In genomic region chr7:24506065-24506459, GRCm38 (mm10) we compare ENCODE assay signal across 8 mouse cellular contexts. TPM values are rescaled to one million over a fixed set of nuclear protein-coding genes. Genes with fewer than 3 reads are reported as not detected.
DNase-seq lines count a peak whose midpoint lies in the region; ATAC-seq lines count a peak whose summit lies in the region.

No protein-coding gene starts in this region.

- H3K27ac ChIP-seq in neural tube, embryonic 11.5 days (ENCODE audit: low read depth, low read length), result peak overlapping the region; percentile 99
- H3K27ac ChIP-seq in heart, embryonic 16.5 days (ENCODE audit: low read length), result peak overlapping the region; percentile 99
- H3K27ac ChIP-seq in limb, embryonic 12.5 days, result peak overlapping the region; percentile 99

- H3K9me3 ChIP-seq in neural tube, embryonic 11.5 days (ENCODE audit: control insufficient read depth, low read length), result no peaks in the 10 kb centered on the region
- peaks cover 1% of the 10 kb centered on the region; the same call in 1 of the 2 replicates for H3K9me3 ChIP-seq in heart, embryonic 16.5 days (replicated peaks; ENCODE audit: control insufficient read depth, low read length)
- no peaks in the 10 kb centered on the region for H3K9me3 ChIP-seq in limb, embryonic 12.5 days

- peak overlapping the region; percentile 79 for H3K4me2 ChIP-seq in neural tube, embryonic 11.5 days (ENCODE audit: low read depth)
- peak overlapping the region; percentile 84 for H3K4me2 ChIP-seq in heart, embryonic 16.5 days (ENCODE audit: low read depth, low read length)
- peak overlapping the region; percentile 77 for H3K4me2 ChIP-seq in limb, embryonic 12.5 days

- H3K27me3 ChIP-seq in neural tube, embryonic 11.5 days (ENCODE audit: control insufficient read depth, insufficient read depth, low read length), result no peaks in the 10 kb centered on the region
- H3K27me3 ChIP-seq in heart, embryonic 16.5 days (ENCODE audit: control insufficient read depth, insufficient read depth, low read length), result peaks cover 23% of the 10 kb centered on the region
- H3K27me3 ChIP-seq in limb, embryonic 12.5 days, result peaks cover 27% of the 10 kb centered on the region

- peak overlapping the region; percentile 60; the same call in 1 of the 2 replicates for H3K4me3 ChIP-seq in neural tube, embryonic 11.5 days (ENCODE audit: low read depth, low read length)
- peak overlapping the region; percentile 74 for H3K4me3 ChIP-seq in heart, embryonic 16.5 days (ENCODE audit: low read length)
- peak overlapping the region; percentile 63 for H3K4me3 ChIP-seq in limb, embryonic 12.5 days (replicated peaks)

- peaks cover 19% of the 10 kb centered on the region for H3K4me1 ChIP-seq in neural tube, embryonic 11.5 days (ENCODE audit: control insufficient read depth, insufficient read depth, low read length)
- H3K4me1 ChIP-seq in heart, embryonic 16.5 days (ENCODE audit: control insufficient read depth, insufficient read depth, low read length), result peaks cover 27% of the 10 kb centered on the region
- H3K4me1 ChIP-seq in limb, embryonic 12.5 days (replicated peaks), result peaks cover 30% of the 10 kb centered on the region

- H3K9ac ChIP-seq in neural tube, embryonic 11.5 days (ENCODE audit: low read length), result peak overlapping the region; percentile 99; the same call in 1 of the 2 replicates
- peak overlapping the region; percentile 10 for H3K9ac ChIP-seq in heart, embryonic 16.5 days (ENCODE audit: low read length)
- peak overlapping the region; percentile 90; the same call in 1 of the 2 replicates for H3K9ac ChIP-seq in limb, embryonic 12.5 days (replicated peaks)

- WGBS in neural tube, embryonic 11.5 days, result 8% methylated on average over 3 of the region's 3 CpGs
- 9% methylated on average over 3 of the region's 3 CpGs for WGBS in heart, embryonic 16.5 days
- 5% methylated on average over 3 of the region's 3 CpGs for WGBS in limb, embryonic 12.5 days

- ATAC-seq in neural tube, embryonic 11.5 days (ENCODE audit: insufficient read depth, low FRiP score, low TSS enrichment), result no peak
- no peak for ATAC-seq in heart, embryonic 16.5 days (replicated peaks; ENCODE audit: extremely low read depth, insufficient read depth, low FRiP score)
- no peak for ATAC-seq in limb, embryonic 12.5 days (ENCODE audit: insufficient number of reproducible peaks, insufficient read depth, low FRiP score, low TSS enrichment, low read depth)

- no peaks in the 10 kb centered on the region; the same call in 1 of the 2 replicates for H3K36me3 ChIP-seq in neural tube, embryonic 11.5 days (ENCODE audit: control insufficient read depth, insufficient read depth, low read length)
- H3K36me3 ChIP-seq in heart, embryonic 16.5 days (ENCODE audit: control insufficient read depth, insufficient read depth), result no peaks in the 10 kb centered on the region
- peaks cover 7% of the 10 kb centered on the region; the same call in 1 of the 2 replicates for H3K36me3 ChIP-seq in limb, embryonic 12.5 days

- no peak for DNase-seq in neural tube, embryonic 11.5 days (ENCODE audit: low spot score)
- DNase-seq in neural tube, embryonic 10.5 days (ENCODE audit: extremely low spot score, low spot score), result no peak
- DNase-seq in testis, postnatal 10 days (ENCODE audit: low spot score), result no peak
- no peak for DNase-seq in Muller cell, postnatal 12 days (ENCODE audit: inconsistent ontology term)
- no peak for DNase-seq in natural killer cell, adult 2 months (ENCODE audit: low spot score in 2 of 2)
- DNase-seq in spleen, adult 12 weeks (ENCODE audit: low spot score), result no peak

RNA-seq across cellular contexts. Expression of gene Zfp428, which starts 0.7 kb away (rescaled TPM):
- polyA plus RNA-seq in neural tube, embryonic 11.5 days (2014; fragmentation: Nextera tagmentation; extraction: Ambion mirVana), result 69.2 and 79.1 TPM in 2 replicates
- polyA plus RNA-seq in heart, embryonic 16.5 days (2015; fragmentation: Nextera tagmentation; extraction: Ambion mirVana), result 40.9 and 43.0 TPM in 2 replicates
- polyA plus RNA-seq in limb, embryonic 12.5 days (2016; fragmentation: Nextera tagmentation; extraction: Ambion mirVana), result 94.4 and 101 TPM in 2 replicates

RNA-seq across cellular contexts. Expression of gene AC161166.1, which starts 6.2 kb away (rescaled TPM):
- polyA plus RNA-seq in neural tube, embryonic 11.5 days (2014; fragmentation: Nextera tagmentation; extraction: Ambion mirVana), result 0.50 and 0.70 TPM in 2 replicates
- 0.26 and 0.35 TPM in 2 replicates for polyA plus RNA-seq in heart, embryonic 16.5 days (2015; fragmentation: Nextera tagmentation; extraction: Ambion mirVana)
- polyA plus RNA-seq in limb, embryonic 12.5 days (2016; fragmentation: Nextera tagmentation; extraction: Ambion mirVana), result 0.52 and 1.1 TPM in 2 replicates

RNA-seq across cellular contexts. Expression of gene Cadm4, which starts 24.2 kb away (rescaled TPM):
- polyA plus RNA-seq in neural tube, embryonic 11.5 days (2014; fragmentation: Nextera tagmentation; extraction: Ambion mirVana), result 6.9 and 8.1 TPM in 2 replicates
- 1.2 and 1.3 TPM in 2 replicates for polyA plus RNA-seq in heart, embryonic 16.5 days (2015; fragmentation: Nextera tagmentation; extraction: Ambion mirVana)
- 6.5 and 7.0 TPM in 2 replicates for polyA plus RNA-seq in limb, embryonic 12.5 days (2016; fragmentation: Nextera tagmentation; extraction: Ambion mirVana)

RNA-seq across cellular contexts. Expression of gene Irgq, which starts 24.4 kb away (rescaled TPM):
- 16.4 and 19.1 TPM in 2 replicates for polyA plus RNA-seq in neural tube, embryonic 11.5 days (2014; fragmentation: Nextera tagmentation; extraction: Ambion mirVana)
- 6.1 and 6.8 TPM in 2 replicates for polyA plus RNA-seq in heart, embryonic 16.5 days (2015; fragmentation: Nextera tagmentation; extraction: Ambion mirVana)
- 10.8 and 11.6 TPM in 2 replicates for polyA plus RNA-seq in limb, embryonic 12.5 days (2016; fragmentation: Nextera tagmentation; extraction: Ambion mirVana)

RNA-seq across cellular contexts. Expression of gene Pinlyp, which starts 39.9 kb away (rescaled TPM):
- not detected in 2 replicates for polyA plus RNA-seq in neural tube, embryonic 11.5 days (2014; fragmentation: Nextera tagmentation; extraction: Ambion mirVana)
- polyA plus RNA-seq in heart, embryonic 16.5 days (2015; fragmentation: Nextera tagmentation; extraction: Ambion mirVana), result 0.17 TPM in 2 replicates
- polyA plus RNA-seq in limb, embryonic 12.5 days (2016; fragmentation: Nextera tagmentation; extraction: Ambion mirVana), result not detected in 2 replicates

Comparison
In these comparisons a context has a peak if more than half of its experiments do, and no peak if none do; other contexts are left out.
1. H3K9ac ChIP-seq: peak in every context shown above with its lines; median percentile 99 in neural tube, embryonic 11.5 days; 90 in limb, embryonic 12.5 days; 10 in heart, embryonic 16.5 days.